Mouse (Mus musculus) spleen, postnatal 14 days (tissue): Measurements from ENCODE around the gene Frmd8.

Source experiments
- DNase-seq, 2 experiments: peaks; one replicate each; pipeline ENCODE4 v3.0.0; 2021 to 2022; ENCODE audit warnings: low spot score in 2 of 2

The Frmd8 gene

DNA sequence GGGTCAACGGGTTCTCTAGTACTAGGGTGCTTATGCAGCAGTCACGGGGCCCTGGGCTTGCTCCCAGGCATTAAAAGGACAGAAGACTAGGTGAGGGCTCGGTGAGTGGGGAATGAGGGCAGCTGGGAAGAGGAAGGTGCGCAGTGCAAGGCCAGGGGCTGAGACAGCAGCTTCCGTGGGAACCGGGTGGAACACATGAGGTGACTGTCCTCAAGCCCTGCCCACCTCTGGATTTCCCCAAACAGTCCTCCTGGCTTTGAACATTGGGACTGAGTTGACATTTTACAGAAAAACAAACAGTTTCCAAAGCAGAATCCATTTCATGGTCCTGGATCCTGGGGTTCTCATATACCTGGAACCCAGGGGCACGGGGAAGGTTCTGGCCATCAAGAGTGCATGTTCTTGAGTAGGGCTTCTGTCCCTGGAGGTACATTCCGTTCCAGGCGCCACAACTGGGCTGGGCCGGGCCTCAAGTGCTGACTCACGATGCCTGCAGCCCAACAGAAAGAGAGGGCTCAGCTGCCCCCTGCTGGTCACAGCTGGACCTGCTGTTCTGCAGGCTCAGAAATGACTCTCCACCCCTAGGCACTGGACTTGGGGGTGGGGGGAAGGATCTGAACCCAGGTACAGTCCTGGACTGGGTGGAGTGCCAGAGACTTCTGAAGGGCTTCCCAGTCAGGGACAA, 25.1 kb downstream of the Frmd8 start:
- peak; percentile 90 to 94 for DNase-seq

DNA sequence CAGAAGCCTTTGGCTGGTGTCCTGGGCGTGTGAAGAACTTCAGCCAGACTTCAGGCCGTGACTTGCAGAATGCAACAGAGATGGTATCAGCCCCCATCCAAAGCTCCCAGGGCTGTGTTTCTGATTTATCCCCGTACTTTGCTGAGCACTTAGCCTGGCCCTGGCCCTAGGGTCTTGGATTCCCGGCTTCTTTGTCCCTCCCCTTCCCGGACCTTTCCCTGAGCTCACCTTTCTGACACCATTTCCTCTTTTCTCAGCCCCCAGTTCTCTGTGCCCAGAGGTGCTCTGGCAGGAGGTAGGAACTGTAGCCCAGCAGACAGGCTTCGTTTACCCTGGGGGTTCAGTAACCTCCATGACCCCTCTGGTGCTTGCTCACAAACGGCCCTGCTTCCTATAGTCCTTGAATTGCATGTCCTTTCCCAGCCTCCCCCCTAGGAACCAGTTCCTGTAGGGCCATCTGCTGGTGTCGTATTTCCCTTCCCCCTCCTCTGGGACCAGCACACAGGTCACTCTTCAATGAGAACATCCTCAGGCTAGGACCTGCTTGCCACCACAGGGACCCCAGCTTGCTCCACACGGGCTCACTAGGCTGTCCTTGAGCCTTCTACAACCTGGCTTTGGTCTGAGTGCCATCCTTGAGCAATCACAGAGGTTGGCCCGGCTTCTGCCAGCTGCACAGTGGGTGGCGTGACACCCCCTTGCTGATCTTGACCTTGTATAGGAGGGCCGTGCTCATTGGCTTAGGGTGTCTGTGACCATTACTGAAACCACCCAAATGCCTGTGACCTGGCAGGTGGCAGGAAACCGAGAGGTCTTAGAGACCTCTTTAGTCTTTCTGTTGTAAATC, 26.0 kb downstream of the Frmd8 start:
- DNase-seq: peak in 1 of 2 experiments; percentile 35

DNA sequence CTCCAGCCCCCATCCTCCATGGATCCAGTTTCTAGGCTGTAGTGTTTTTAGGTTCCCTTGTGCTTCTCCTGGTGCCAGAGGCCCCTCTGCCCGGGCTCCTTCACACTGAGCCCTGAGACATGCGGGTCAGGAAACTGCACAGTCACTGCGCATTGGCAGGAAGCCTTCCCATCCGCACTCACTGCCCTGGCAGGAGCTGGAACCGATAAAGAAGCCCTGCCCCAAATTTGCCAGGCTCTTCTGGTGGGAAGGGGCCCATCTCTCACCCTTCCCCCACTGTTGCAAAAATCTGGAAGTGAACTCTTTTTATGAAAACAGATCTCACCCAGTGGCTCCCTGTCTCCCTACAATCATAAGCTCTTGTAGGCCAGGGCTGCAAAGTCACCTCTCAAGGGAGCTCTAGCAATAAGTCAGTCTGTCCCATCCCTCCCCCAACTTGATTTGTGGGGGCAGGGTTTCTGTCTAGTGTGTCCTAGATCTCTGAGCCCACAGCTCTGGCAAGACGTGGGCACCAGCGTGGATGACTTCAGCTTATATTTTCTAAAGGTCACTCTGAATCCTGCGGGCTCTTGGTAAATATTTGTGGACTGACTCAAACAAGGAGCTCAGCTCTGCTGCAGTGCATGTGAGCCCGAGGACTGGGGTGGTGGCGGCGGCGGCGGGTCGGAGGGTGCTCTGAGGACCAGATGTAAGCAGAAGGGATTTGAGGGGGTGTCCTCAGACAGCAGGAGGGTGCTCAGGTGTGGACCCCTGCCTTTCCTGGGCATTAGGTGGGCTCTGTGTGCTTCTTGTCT, 26.8 kb downstream of the Frmd8 start:
- peak; percentile 75 for DNase-seq

- DNase-seq: no peak
These were observed 27.7 kb downstream of the Frmd8 start for GRCm38 (mm10) chr19:5847306-5847796.

DNA sequence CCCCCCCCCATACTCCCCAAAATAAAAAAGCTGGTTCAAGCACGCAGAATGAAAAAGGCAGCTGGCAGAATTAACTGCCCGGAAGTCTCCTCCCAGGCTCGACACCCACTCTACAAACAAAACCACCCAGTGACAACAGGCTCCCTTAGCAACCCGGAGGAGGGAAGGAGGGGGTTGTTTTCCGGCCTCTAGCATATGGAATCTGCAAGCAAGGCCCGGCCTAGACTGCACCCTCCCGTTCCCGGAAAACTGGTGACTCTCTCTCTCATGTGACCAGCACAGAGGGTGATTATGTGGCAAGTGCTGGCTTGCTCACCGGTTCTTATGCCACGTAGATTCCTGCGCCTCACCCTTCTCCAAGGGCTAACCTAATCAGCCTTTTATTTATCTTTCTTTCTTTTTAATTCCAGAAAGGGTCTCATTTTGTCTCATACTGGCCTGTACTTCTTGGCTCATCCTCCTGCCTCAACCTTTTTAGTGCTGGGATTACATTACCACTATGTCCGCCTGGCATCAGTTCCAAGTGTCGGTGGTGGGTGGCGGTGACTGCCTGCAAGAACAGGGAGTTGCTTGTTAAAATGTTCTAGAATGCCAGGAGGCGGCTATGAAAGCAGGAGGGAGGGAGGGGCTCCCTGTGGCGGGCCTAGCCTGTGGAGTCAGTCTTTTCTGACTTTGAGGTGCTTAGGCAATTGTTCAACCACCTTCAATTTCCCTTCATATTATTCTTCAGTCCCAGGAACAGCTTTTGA, 28.3 kb downstream of the Frmd8 start:
- peak in 1 of 2 experiments; percentile 45 for DNase-seq

- DNase-seq: no peak
These were observed 28.9 kb downstream of the Frmd8 start for GRCm38 (mm10) chr19:5846154-5846553.

DNA sequence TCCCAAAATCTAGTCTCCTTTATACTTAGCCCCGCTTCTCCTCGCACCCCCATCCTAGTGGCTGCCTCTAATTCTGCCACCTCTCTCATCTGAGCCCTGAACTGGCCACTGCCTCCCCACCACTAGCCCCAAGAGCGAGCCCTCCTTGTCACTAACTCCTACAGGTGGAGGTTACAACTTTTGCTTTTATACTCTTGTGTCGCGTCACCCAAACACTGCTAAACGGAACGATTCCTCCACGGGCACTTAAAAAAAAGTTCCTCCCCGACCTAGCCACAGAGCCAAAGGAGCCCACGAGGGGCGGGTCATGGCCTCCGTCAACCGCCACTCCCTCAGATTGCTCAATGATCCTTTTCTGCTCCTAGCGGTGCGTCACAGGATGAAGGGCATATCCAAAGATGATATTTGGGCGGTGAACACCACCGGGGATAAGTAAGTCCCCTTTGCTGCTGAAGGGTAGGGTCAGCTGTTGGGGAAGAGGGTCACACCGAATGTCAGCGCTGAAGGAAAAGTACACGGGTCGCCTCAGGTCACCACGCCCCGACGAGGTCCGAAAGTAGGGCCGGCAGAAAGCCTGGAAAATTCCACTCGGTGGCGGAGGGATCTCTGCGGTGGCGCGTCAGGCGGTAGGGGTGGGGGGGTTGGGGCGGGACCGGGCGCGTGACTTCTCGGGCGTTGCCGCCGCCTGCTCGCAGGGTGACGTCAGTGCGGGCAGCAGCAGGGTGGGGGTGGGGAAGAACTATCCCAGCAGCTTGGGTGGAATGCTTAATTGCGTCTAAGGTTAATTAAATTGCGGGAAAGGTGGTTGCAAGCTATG, 29.5 kb downstream of the Frmd8 start:
- peak; percentile 92 to 94 for DNase-seq

- DNase-seq: peak; percentile 21 to 49
These were observed 30.2 kb downstream of the Frmd8 start for GRCm38 (mm10) chr19:5844831-5845318.

DNA sequence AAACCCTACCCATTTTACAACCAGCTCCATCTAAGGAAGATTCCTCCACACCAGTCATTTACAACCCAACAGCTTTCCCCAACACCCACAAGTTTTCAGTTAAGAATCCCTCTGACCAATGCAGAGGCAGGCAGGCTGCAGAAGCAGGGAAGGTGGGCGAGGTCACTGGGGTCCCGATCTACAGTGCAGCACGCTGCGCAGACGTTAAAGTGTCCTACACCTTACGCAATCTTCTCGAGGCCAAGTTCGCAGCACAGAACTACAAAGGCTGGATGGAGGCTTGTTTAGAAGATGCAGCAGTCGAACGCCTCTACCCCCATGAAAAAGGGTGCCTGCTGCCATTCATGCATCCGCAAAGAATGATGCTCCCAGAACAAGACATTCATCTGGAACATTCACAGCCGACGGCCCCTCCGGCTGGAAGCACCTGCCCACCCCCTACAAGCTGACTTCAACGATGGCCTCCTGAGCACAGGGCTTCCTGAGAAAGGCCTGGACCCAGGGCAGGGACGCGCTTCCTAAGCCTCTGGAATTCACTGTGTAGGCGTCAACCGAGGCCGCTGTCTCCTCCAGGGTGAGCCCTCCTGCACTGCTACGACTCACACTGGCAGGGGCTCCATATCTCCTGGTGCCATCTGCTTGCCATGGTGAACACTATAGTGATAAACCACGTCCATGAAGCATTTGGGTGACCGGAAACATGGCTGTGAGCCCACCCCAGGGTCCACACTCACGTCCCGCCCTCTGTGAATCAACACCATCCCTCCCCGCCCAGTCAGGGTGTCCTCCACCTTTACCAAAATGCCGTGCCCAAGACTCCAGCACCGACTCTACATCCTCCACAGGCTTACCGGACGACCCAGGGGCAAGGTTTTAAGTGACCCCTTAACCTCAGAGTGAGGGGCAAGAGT, 31.0 kb downstream of the Frmd8 start:
- peak; percentile 33 to 37 for DNase-seq

GRCm38 (mm10) chr19:5842785-5843730, 32.0 kb downstream of the Frmd8 start:
- no peak for DNase-seq

GRCm38 (mm10) chr19:5841999-5842784, 32.9 kb downstream of the Frmd8 start:
- no peak for DNase-seq

DNA sequence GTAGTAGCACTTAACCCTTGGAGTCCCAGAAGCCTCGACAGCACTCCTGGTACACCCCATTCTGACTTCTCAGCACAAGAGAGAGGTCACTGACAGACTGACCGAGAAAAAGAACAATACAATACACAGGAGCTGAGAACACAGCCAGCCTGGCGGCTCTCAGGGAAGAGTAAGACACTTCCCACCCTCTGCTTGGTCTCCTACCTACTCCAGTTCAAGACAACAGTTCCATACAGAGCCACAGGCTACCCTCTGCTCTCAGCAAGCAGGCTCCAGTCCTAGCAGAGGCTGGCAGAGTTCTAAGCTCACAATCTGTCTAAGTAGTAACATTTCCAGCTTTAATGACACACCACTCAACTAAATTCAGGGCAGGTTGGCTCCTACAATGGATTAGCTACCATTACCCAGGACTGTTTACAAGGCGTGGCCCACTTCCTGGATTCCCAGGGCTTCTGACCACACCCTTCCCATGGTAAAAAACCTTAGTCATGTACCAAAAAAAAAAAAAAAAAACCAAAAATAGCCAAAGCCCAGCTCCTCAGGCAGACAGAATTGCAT, 33.6 kb downstream of the Frmd8 start:
- DNase-seq: no peak

DNA sequence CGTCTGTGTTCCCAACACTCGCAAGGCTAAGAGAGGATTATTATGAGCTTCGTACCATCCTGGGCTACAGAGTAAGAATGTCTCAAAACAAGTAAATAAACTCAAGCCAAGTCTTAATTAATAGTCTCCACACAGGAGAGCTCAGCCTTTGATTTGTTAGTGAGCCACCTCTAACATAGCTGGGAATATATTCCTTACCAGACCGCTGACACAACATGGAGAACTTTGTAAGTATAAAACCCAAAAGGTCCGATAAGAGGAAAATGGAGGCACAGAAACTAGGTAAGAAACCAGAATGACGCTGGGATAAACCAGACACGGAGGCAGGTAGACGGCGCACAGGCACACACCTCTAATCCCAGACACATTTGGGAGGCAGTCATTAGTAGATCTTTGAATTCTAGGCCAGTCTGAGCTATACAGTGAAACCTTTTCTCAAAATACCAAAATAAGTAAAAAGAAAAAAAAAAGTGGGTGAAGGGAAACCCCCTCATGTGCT, 34.1 kb downstream of the Frmd8 start:
- no peak for DNase-seq

- DNase-seq: no peak
These were observed 34.8 kb downstream of the Frmd8 start for GRCm38 (mm10) chr19:5840086-5840889.

DNA sequence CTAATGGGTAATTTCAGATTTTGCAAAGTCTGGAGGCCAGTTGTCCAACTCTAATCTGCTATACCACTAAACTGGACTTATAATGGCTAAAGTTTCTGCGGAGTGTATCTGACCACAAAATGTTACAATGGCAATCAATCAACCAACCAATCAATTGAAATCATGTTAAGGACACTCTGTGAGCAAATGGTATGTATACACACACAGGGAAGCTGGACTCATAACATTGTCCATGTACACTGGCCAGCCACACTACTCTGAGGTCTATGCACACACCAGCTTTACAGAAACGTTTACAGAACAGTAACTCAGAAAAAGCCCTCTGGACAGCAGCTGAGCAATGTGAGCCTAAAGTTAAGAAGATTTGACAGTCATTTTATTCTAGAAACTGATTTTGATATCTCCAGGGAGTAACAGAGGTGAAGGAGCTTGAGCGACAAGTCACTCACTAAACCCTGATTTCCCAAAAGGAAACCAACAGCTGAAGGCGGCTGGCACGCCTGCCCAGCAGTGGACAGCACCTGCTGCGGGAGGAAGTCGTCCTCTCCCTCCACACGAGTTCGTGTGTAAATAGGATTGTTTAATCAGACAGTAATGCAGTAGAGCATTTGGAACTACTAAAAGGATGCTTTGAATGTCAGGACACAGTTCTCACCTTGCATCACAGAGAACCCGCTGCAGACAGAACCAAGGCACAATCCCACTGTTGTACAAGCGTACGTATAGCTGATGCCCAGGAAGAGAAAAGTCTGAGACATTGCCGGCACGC, 35.6 kb downstream of the Frmd8 start:
- no peak for DNase-seq
